Mouse (Mus musculus) gastrocnemius, postnatal 14 days (tissue): ENCODE data around the gene Tmem212. TPM values are rescaled to one million over a fixed set of nuclear protein-coding genes. Genes with fewer than 3 reads are reported as not detected.

Source experiments
- DNase-seq: peaks from one replicate; pipeline ENCODE4 v3.0.0; 2021; ENCODE audit warnings: mixed read lengths
- intact Hi-C: fragments of 180-260 bp; cut with DNase I; formaldehyde crosslinking; loops from one replicate; pipeline ENCODE4 v1.15.1; 2025; ENCODE audit warnings: low total_unique reads
- total RNA-seq, 2 experiments: library from RNA; stranded (reverse); gene quantifications; 2 replicates each; pipeline ENCODE4 v1.2.3; 2021

Gene Tmem212
- total RNA-seq, 2 experiments from 2014 or later, result not detected

DNA sequence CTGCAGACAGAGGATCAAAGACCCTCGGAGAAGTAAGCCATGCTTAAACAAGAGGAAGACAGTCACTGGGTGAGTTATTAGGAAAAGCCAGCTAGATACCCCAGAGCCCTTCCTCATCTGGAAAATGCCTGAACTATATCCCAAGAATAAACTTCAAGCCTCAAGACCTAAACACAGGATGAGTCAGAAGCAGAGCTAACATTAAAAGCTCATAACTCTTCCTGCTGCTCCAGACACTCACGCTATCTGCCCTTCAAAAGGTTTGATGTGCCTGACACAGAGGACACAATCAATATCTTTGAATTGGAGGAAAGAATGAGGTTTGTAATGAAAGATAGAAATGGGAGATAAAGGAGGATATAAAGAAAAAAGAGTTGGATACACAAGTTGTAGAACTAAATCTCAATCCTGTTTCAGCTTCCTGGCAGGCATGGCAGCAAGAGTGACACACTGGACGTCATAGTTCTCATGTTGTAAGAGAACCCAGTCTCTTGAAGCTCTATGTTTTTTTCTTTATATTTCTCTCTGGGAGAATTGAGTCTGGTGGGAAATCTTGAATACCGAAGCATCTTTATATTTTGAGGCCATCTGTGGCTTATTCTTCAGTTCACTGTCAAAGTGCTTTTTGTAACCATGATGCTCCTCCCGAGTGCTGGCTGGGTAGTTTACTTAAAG lies 37.6 kb downstream of the Tmem212 start:
- intact Hi-C loops, result no loop called here
- DNase-seq, result no peak

GRCm38 (mm10) chr3:27856288-27856687 lies 39.9 kb downstream of the Tmem212 start:
- DNase-seq, result no peak
- intact Hi-C loops, result no loop called here

GRCm38 (mm10) chr3:27854431-27855180 lies 41.6 kb downstream of the Tmem212 start:
- no peak for DNase-seq
- intact Hi-C loops, result no loop called here

DNA sequence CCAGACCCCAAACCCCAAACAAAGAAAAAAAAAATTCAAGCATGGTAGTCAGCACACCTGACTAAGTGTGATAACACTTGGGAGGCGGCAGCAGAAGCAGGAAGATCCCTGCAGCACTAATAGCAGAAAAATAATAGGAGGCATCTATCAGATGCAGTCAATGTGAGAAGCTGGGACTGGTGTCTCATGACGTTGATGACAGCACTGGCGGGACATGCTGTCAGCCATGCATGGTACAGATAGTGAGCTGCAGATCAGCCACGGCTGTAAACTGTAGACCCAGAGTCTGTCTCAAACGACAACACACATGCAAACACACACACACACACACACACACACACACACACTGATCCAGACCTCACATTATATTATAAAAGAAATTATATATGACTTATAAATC lies 52.9 kb downstream of the Tmem212 start:
- intact Hi-C loops, result no loop called here
- no peak for DNase-seq

- DNase-seq, result no peak
- intact Hi-C loops, result no loop called here
Observed at GRCm38 (mm10) chr3:27842856-27843255, 53.3 kb downstream of the Tmem212 start.

DNA sequence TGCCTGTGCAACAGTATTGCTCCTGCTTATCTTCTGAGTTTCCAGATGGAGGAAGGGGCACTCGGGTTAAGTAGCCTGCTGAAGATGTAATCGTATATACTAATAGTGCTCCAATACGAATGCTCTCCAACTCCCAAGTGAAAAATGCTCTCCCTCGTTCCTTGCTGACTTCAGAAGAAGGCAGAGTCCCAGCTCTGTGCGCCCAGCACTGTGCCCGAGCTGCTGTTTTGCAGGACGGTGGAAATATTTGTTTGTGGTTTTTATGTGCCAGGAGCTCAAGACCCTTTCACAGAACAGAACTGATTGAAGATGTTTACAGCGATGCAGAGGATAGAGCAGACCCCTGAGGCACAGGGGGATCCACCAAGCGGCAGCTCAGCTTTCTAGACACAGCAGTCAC lies 55.9 kb downstream of the Tmem212 start:
- intact Hi-C loops, result no loop called here
- DNase-seq, result no peak

GRCm38 (mm10) chr3:27839795-27840194 lies 56.4 kb downstream of the Tmem212 start:
- intact Hi-C loops, result no loop called here
- DNase-seq, result no peak

- intact Hi-C loops, result no loop called here
- no peak for DNase-seq
Observed at GRCm38 (mm10) chr3:27839231-27839630, 56.9 kb downstream of the Tmem212 start.

GRCm38 (mm10) chr3:27836297-27836696 lies 59.9 kb downstream of the Tmem212 start:
- no peak for DNase-seq
- intact Hi-C loops, result no loop called here

- intact Hi-C loops, result no loop called here
- DNase-seq, result no peak
Observed at GRCm38 (mm10) chr3:27835786-27836185, 60.4 kb downstream of the Tmem212 start.

DNA sequence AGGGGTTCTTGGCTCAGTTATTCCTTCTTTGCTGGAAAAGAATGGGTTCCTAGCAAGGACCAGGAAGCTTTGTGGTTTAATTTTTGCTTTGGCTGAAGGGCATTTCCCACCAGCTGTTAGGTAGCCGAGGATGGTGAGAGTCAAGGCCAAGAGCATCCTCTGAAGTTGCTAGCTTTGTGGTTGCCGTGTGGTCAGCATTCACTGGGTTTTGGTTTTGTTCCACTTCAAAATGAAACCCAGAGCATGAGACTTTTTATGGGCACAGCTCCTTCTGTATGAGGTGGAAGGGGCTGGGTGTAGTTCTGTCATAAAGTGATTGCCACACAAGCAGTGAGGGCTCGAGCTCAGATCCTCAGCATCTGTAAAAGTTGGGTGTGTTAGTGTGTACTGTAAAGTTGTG lies 67.4 kb downstream of the Tmem212 start:
- DNase-seq, result no peak
- intact Hi-C loops, result no loop called here

- DNase-seq, result no peak
- intact Hi-C loops, result no loop called here
Observed at GRCm38 (mm10) chr3:27827236-27827635, 68.9 kb downstream of the Tmem212 start.

- intact Hi-C loops, result no loop called here
- DNase-seq, result no peak
Observed at GRCm38 (mm10) chr3:27825985-27826384, 70.2 kb downstream of the Tmem212 start.

Other genes starting within 250 kb of the Tmem212 start
- gene Fndc3b, start 185.1 kb downstream of the Tmem212 start, total RNA-seq, result 10 to 100 TPM; 30.8 to 35.4 TPM
- gene Pld1, start 42.3 kb upstream of the Tmem212 start, total RNA-seq, result 10 to 100 TPM in 1 of 2 experiments, 1 to 10 TPM in 1; 6.7 to 10.5 TPM